Mouse (Mus musculus): ENCODE data around the gene Spats2.
A peak's percentile ranks its signal among the peaks of the same experiment; 100 is the strongest.

Spats2 gene

GRCm38 (mm10) chr15:99098493-99098861 is 27.2 kb upstream of the Spats2 start:
- DNase-seq: no peak

GRCm38 (mm10) chr15:99099139-99099556 is 26.6 kb upstream of the Spats2 start:
- peak; percentile 89 for DNase-seq

- no peak for DNase-seq
Measured at GRCm38 (mm10) chr15:99099984-99100383, 25.7 kb upstream of the Spats2 start.

- DNase-seq: no peak
Measured at GRCm38 (mm10) chr15:99105238-99105637, 20.5 kb upstream of the Spats2 start.

GRCm38 (mm10) chr15:99107866-99108265 is 17.9 kb upstream of the Spats2 start:
- no peak for DNase-seq

GRCm38 (mm10) chr15:99111139-99111538 is 14.6 kb upstream of the Spats2 start:
- no peak for DNase-seq

GRCm38 (mm10) chr15:99111809-99112208 is 13.9 kb upstream of the Spats2 start:
- DNase-seq: no peak

GRCm38 (mm10) chr15:99112843-99113395 is 12.8 kb upstream of the Spats2 start:
- DNase-seq: no peak

GRCm38 (mm10) chr15:99113396-99113975 is 12.2 kb upstream of the Spats2 start:
- DNase-seq: no peak

GRCm38 (mm10) chr15:99114312-99115064 is 11.2 kb upstream of the Spats2 start:
- no peak for DNase-seq

- no peak for DNase-seq
Measured at GRCm38 (mm10) chr15:99115065-99115423, 10.7 kb upstream of the Spats2 start.

GRCm38 (mm10) chr15:99116539-99116938 is 9.2 kb upstream of the Spats2 start:
- no peak for DNase-seq

GRCm38 (mm10) chr15:99120814-99121213 is 4.9 kb upstream of the Spats2 start:
- DNase-seq: no peak

- DNase-seq: no peak
Measured at GRCm38 (mm10) chr15:99122642-99123041, 3.1 kb upstream of the Spats2 start.

- peak; percentile 78 for DNase-seq
Measured at GRCm38 (mm10) chr15:99126081-99126815, 532 bp downstream of the Spats2 start.

- DNase-seq: no peak
Measured at GRCm38 (mm10) chr15:99126816-99127365, 1.2 kb downstream of the Spats2 start.

GRCm38 (mm10) chr15:99127851-99128522 is 2.3 kb downstream of the Spats2 start:
- DNase-seq: no peak

- DNase-seq: no peak
Measured at GRCm38 (mm10) chr15:99129441-99129840, 3.7 kb downstream of the Spats2 start.

- DNase-seq: no peak
Measured at GRCm38 (mm10) chr15:99129956-99130910, 4.5 kb downstream of the Spats2 start.

GRCm38 (mm10) chr15:99138389-99138788 is 12.7 kb downstream of the Spats2 start:
- no peak for DNase-seq

- DNase-seq: peak; percentile 9
Measured at GRCm38 (mm10) chr15:99139669-99140068, 14.0 kb downstream of the Spats2 start.

- DNase-seq: no peak
Measured at GRCm38 (mm10) chr15:99150516-99150915, 24.8 kb downstream of the Spats2 start.
